Mouse (Mus musculus) MEL (cell line): ENCODE measurements around the gene Rtn4rl1. TPM values are rescaled to one million over a fixed set of nuclear protein-coding genes. Genes with fewer than 3 reads are reported as not detected.

Experiments used
- DNase-seq: peaks from one replicate; pipeline ENCODE4 v3.0.0; 2011; ENCODE audit warnings: low read depth, low spot score
- H3K27ac ChIP-seq: 2 replicates; pipeline ENCODE4 v1.5.1; 2012; ENCODE audit warnings: low read depth, mild to moderate bottlenecking, control low read depth, low read length, moderate library complexity; ENCODE audit not compliant: control insufficient read depth
- H3K27me3 ChIP-seq, 2 experiments: fragments of 150-350 bp in 1 of 2; sonication (generic) in 1 of 2; 2 replicates each; pipeline ENCODE4 v1.6.1; 2012; ENCODE audit warnings: low read length in 2 of 2, mild to moderate bottlenecking in 2 of 2, improper control_type of control experiment in 1 of 2, moderate library complexity in 1 of 2; ENCODE audit not compliant: insufficient read depth in 2 of 2, control insufficient read depth in 1 of 2
- H3K36me3 ChIP-seq, 2 experiments: 2 replicates each; pipeline ENCODE4 v1.6.1; 2012 to 2014; ENCODE audit warnings: low read length in 2 of 2, improper control_type of control experiment in 1 of 2, inconsistent platforms in 1 of 2, mild to moderate bottlenecking in 1 of 2; ENCODE audit not compliant: insufficient read depth in 2 of 2, control insufficient read depth in 1 of 2
- H3K4me1 ChIP-seq, 2 experiments: fragments of 150-350 bp in 1 of 2; sonication (generic) in 1 of 2; 2 replicates each; pipeline ENCODE4 v1.6.1; 2012; ENCODE audit warnings: low read length in 2 of 2, improper control_type of control experiment in 1 of 2, mild to moderate bottlenecking in 1 of 2; ENCODE audit not compliant: insufficient read depth in 2 of 2, control insufficient read depth in 1 of 2
- H3K4me3 ChIP-seq, 2 experiments: fragments of 150-350 bp in 1 of 2; sonication (generic) in 1 of 2; 2 replicates each; pipeline ENCODE4 v1.5.1; 2012; ENCODE audit warnings: low read depth in 2 of 2, low read length in 2 of 2, mild to moderate bottlenecking in 2 of 2, moderate library complexity in 2 of 2, control low read depth in 1 of 2, improper control_type of control experiment in 1 of 2; ENCODE audit not compliant: control insufficient read depth in 1 of 2, insufficient read depth in 1 of 2
- H3K79me2 ChIP-seq: 2 replicates; pipeline ENCODE4 v1.6.1; 2012; ENCODE audit warnings: mild to moderate bottlenecking, low read length, moderate library complexity; ENCODE audit not compliant: control insufficient read depth, poor library complexity, insufficient read depth
- H3K9ac ChIP-seq: 2 replicates; pipeline ENCODE4 v1.6.1; 2012; ENCODE audit warnings: low read depth, mild to moderate bottlenecking, control low read depth, low read length, moderate library complexity; ENCODE audit not compliant: control insufficient read depth, poor library complexity, severe bottlenecking
- H3K9me3 ChIP-seq: fragments of 150-350 bp; sonication (generic); replicated peaks from 2 replicates; pipeline ENCODE4 v1.6.1; 2012; ENCODE audit warnings: mild to moderate bottlenecking, low read length, improper control_type of control experiment, moderate library complexity; ENCODE audit not compliant: insufficient read depth
- CTCF ChIP-seq, 3 experiments: IDR thresholded peaks in 2 of 3; conservative IDR thresholded peaks in 1 of 3; 2 replicates each; pipeline ENCODE4 v1.5.1; 2011 to 2012; ENCODE audit warnings: low read length in 3 of 3, low read depth in 2 of 3, mild to moderate bottlenecking in 2 of 3, improper control_type of control experiment in 1 of 3, inconsistent platforms in 1 of 3, mixed read lengths in 1 of 3, moderate library complexity in 1 of 3; ENCODE audit not compliant: control insufficient read depth in 1 of 3, insufficient read depth in 1 of 3, poor library complexity in 1 of 3, severe bottlenecking in 1 of 3
- ELF1 ChIP-seq: IDR thresholded peaks from 2 replicates; pipeline ENCODE4 v1.6.1; 2014; ENCODE audit warnings: low read depth, mild to moderate bottlenecking, inconsistent platforms, low read length, improper control_type of control experiment, moderate library complexity
- EP300 ChIP-seq, 2 experiments: IDR thresholded peaks; 2 replicates each; pipeline ENCODE4 v1.6.1; 2011; ENCODE audit warnings: improper control_type of control experiment in 2 of 2, low read length in 2 of 2, low read depth in 1 of 2, mild to moderate bottlenecking in 1 of 2
- ETS1 ChIP-seq: IDR thresholded peaks from 2 replicates; pipeline ENCODE4 v1.6.1; 2012; ENCODE audit warnings: low read depth, mild to moderate bottlenecking, inconsistent platforms, low read length, improper control_type of control experiment, moderate library complexity
- GATA1 ChIP-seq: IDR thresholded peaks from 2 replicates; pipeline ENCODE4 v1.6.1; 2011; ENCODE audit warnings: low read depth, low read length, improper control_type of control experiment
- MAFK ChIP-seq: IDR thresholded peaks from 2 replicates; pipeline ENCODE4 v1.6.1; 2011; ENCODE audit warnings: low read depth, mild to moderate bottlenecking, low read length, improper control_type of control experiment, borderline replicate concordance
- MAX ChIP-seq: IDR thresholded peaks from 2 replicates; pipeline ENCODE4 v1.6.1; 2011; ENCODE audit warnings: low read length, improper control_type of control experiment
- MEF2A ChIP-seq: IDR thresholded peaks from 2 replicates; pipeline ENCODE4 v1.6.1; 2014; ENCODE audit warnings: low read depth, mild to moderate bottlenecking, inconsistent platforms, low read length, improper control_type of control experiment; ENCODE audit not compliant: poor library complexity, insufficient replicate concordance, severe bottlenecking; ENCODE audit errors: extremely low read depth
- MYB ChIP-seq: IDR thresholded peaks from 2 replicates; pipeline ENCODE4 v1.6.1; 2011; ENCODE audit warnings: mild to moderate bottlenecking, low read depth, low read length, improper control_type of control experiment
- NELFE ChIP-seq: IDR thresholded peaks from 2 replicates; pipeline ENCODE4 v1.6.1; 2011; ENCODE audit warnings: low read depth, low read length, improper control_type of control experiment
- POLR2A ChIP-seq, 2 experiments: IDR thresholded peaks; 2 replicates each; pipeline ENCODE4 v1.6.1; 2011 to 2012; ENCODE audit warnings: low read length in 2 of 2, mild to moderate bottlenecking in 2 of 2, control low read depth in 1 of 2, improper control_type of control experiment in 1 of 2, low read depth in 1 of 2, moderate library complexity in 1 of 2; ENCODE audit not compliant: control insufficient read depth in 1 of 2, insufficient read depth in 1 of 2, poor library complexity in 1 of 2
- POLR2AphosphoS2 ChIP-seq: IDR thresholded peaks from 2 replicates; pipeline ENCODE4 v1.6.1; 2011; ENCODE audit warnings: low read length, improper control_type of control experiment
- RCOR1 ChIP-seq: IDR thresholded peaks from 2 replicates; pipeline ENCODE4 v1.6.1; 2012; ENCODE audit warnings: low read depth, mild to moderate bottlenecking, inconsistent platforms, low read length, improper control_type of control experiment
- SIN3A ChIP-seq: IDR thresholded peaks from 2 replicates; pipeline ENCODE4 v1.6.1; 2012; ENCODE audit warnings: low read length, improper control_type of control experiment, inconsistent platforms
- SMC3 ChIP-seq: IDR thresholded peaks from 2 replicates; pipeline ENCODE4 v1.6.1; 2011; ENCODE audit warnings: low read depth, low read length, improper control_type of control experiment
- TAL1 ChIP-seq: IDR thresholded peaks from 2 replicates; pipeline ENCODE4 v1.6.1; 2012; ENCODE audit warnings: mild to moderate bottlenecking, inconsistent platforms, low read length, moderate library complexity, mixed read lengths
- TCF12 ChIP-seq: IDR thresholded peaks from 2 replicates; pipeline ENCODE4 v1.6.1; 2014; ENCODE audit warnings: low read depth, mild to moderate bottlenecking, inconsistent platforms, low read length, improper control_type of control experiment, moderate library complexity
- USF1 ChIP-seq: IDR thresholded peaks from 2 replicates; pipeline ENCODE4 v1.6.1; 2014; ENCODE audit warnings: low read depth, mild to moderate bottlenecking, inconsistent platforms, low read length, improper control_type of control experiment, moderate library complexity
- USF2 ChIP-seq, 2 experiments: IDR thresholded peaks; 2 replicates each; pipeline ENCODE4 v1.6.1; 2011 to 2012; ENCODE audit warnings: improper control_type of control experiment in 2 of 2, low read length in 2 of 2, borderline replicate concordance in 1 of 2, inconsistent platforms in 1 of 2, low read depth in 1 of 2, mild to moderate bottlenecking in 1 of 2; ENCODE audit not compliant: insufficient read depth in 1 of 2
- ZC3H11A ChIP-seq: IDR thresholded peaks from 2 replicates; pipeline ENCODE4 v1.6.1; 2012; ENCODE audit warnings: low read depth, mild to moderate bottlenecking, inconsistent platforms, low read length, improper control_type of control experiment
- ZMIZ1 ChIP-seq: IDR thresholded peaks from 2 replicates; pipeline ENCODE4 v1.6.1; 2012; ENCODE audit warnings: low read depth, mild to moderate bottlenecking, inconsistent platforms, low read length, improper control_type of control experiment, moderate library complexity
- ZNF384 ChIP-seq: IDR thresholded peaks from 2 replicates; pipeline ENCODE4 v1.6.1; 2012; ENCODE audit warnings: low read depth, mild to moderate bottlenecking, inconsistent platforms, low read length, improper control_type of control experiment
- polyA plus RNA-seq, 2 experiments: library from polyadenylated mRNA; stranded (reverse) in 1 of 2; unstranded in 1 of 2; fragments of >175 nt in 1 of 2; fragments of >200 nt in 1 of 2; gene quantifications; 2 replicates each; pipeline versions ENCODE4 v1.2.1 to v1.2.4; 2012; ENCODE audit warnings: low replicate concordance in 2 of 2, low read depth in 1 of 2; ENCODE audit not compliant: insufficient read length in 2 of 2, insufficient read depth in 1 of 2, missing spikeins in 1 of 2
- total RNA-seq: library from RNA; depleted of rRNA; stranded (reverse); fragments of 300-350 nt; gene quantifications from 2 replicates; pipeline ENCODE4 v1.2.3, GENCODE M21; 2012

Rtn4rl1 gene
- total and polyA plus RNA-seq, 3 experiments: 0.35 to 2.6 TPM; not detected in 1

DNA sequence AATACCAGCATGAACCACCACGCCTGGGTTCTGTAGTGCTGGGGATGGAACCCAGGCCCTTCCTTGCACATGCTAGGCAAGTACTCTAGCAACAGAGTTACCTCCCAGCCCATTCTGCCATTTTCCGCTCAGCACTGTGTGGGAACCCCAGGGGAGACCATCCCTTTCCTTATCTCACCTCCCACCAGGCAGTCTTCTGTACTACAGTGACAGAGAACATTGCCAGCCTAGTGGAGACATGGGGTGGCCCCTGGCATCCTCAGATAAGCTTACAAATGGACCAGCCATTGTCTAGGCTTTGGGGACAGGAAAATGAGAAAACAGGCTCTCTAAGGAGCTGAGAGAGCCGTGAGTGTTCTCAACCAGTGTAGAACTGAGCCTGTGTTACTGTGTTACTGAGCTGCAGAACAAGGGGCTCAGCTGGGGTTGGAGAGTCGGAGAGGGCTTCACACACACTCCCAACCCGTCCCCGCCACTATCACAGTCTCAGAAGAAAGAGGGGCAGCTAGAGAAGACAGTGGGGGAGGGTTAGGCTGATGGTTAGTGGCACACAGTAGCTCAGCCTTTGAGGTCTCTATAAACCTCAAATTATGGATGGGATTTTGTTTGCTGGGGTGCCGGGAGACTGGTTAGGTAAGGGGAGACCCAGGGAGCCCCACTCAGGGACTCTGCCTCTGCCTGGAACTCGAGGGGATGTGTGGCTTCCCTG, 76.8 kb downstream of the Rtn4rl1 start:
- H3K79me2 ChIP-seq: no peaks in the 10 kb centered on the region
- no peaks in the 10 kb centered on the region for H3K9me3 ChIP-seq
- peak; percentile 78 for DNase-seq
- no peak overlapping the region for H3K9ac ChIP-seq
- peaks cover 0 to 17% of the 10 kb centered on the region in 2 experiments; a peak in 2 of 4 replicates for H3K36me3 ChIP-seq
- TF ChIP-seq RCOR1 (peak; percentile 56; the same call in 1 of the 2 replicates), POLR2AphosphoS2 (no peak), ELF1 (no peak), MYB (no peak), SIN3A (0 out of 2 replicates have a peak, but pooled peaks have one; percentile 36), ZMIZ1 (no peak), USF2 (IDR thresholded peaks at IDR 0.05; ENCODE audit: borderline replicate concordance in 1 of 2, insufficient read depth in 1 of 2, low read depth in 1 of 2, low read length in 2 of 2) (no peak), TCF12 (peak; percentile 60; the same call in 1 of the 2 replicates), MAFK (no peak), ZNF384 (no peak), EP300 (IDR thresholded peaks at IDR 0.05; ENCODE audit: low read depth in 1 of 2, low read length in 2 of 2) (peak; percentile 71 to 76), SMC3 (no peak), ZC3H11A (no peak), TAL1 (peak; percentile 90), ETS1 (peak; percentile 37; the same call in 1 of the 2 replicates), POLR2A (IDR thresholded peaks at IDR 0.05; ENCODE audit: control insufficient read depth in 1 of 2, insufficient read depth in 1 of 2, low read depth in 1 of 2, low read length in 2 of 2, poor library complexity in 1 of 2) (no peak), USF1 (no peak), GATA1 (peak; percentile 82), CTCF (IDR thresholded peaks at IDR 0.05 in 2 of 3, conservative IDR thresholded peaks at IDR 0.05 in 1 of 3; ENCODE audit: control insufficient read depth in 1 of 3, insufficient read depth in 1 of 3, low read depth in 2 of 3, low read length in 3 of 3, poor library complexity in 1 of 3, severe bottlenecking in 1 of 3) (no peak)
- peaks cover 2 to 24% of the 10 kb centered on the region in 2 experiments; a peak in 3 of 4 replicates for H3K4me1 ChIP-seq
- no peak overlapping the region for H3K4me3 ChIP-seq
- no peaks in the 10 kb centered on the region for H3K27me3 ChIP-seq
- no peak overlapping the region for H3K27ac ChIP-seq

DNA sequence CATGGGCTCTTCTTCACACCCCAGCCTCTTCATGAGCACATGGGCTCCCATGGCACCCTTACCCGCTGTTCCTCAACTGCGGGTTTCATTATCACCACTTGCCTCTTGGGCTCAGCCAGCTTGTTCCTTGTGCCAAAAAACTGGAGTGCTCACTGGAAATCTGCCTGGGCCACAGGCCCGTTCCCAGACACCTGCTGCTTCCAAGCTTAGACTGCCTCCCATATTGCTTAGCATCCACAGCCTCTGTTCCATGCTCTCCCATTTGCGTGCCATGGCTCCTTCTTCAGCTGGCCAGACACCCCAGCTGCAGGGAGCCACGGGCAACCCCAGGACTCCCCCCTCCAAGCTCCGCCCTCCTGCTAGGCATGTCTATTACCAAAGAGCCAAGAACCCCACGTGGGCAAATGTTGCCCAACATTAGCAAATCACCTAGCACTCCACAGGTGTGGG, 77.4 kb downstream of the Rtn4rl1 start:
- no peak for TF ChIP-seq SMC3
- TF ChIP-seq MEF2A: no peak
- no peak for TF ChIP-seq NELFE
- TF ChIP-seq MAX: peak; percentile 13; the same call in 1 of the 2 replicates
- TF ChIP-seq, all 39 proteins: peak for 1
- H3K36me3 ChIP-seq: peaks cover 0 to 17% of the 10 kb centered on the region in 2 experiments; a peak in 2 of 4 replicates
- H3K79me2 ChIP-seq: no peaks in the 10 kb centered on the region
- H3K27ac ChIP-seq: no peak overlapping the region
- H3K9ac ChIP-seq: no peak overlapping the region
- peaks cover 2 to 24% of the 10 kb centered on the region in 2 experiments; a peak in 3 of 4 replicates for H3K4me1 ChIP-seq
- H3K4me3 ChIP-seq: no peak overlapping the region
- no peaks in the 10 kb centered on the region for H3K27me3 ChIP-seq
- peak; percentile 25 for DNase-seq
- no peaks in the 10 kb centered on the region for H3K9me3 ChIP-seq
